Mouse (Mus musculus): ENCODE measurements around the gene F11. TPM values are rescaled to one million over a fixed set of nuclear protein-coding genes. Genes with fewer than 3 reads are reported as not detected.
A peak's percentile ranks its signal among the peaks of the same experiment; 100 is the strongest.

Gene F11
- not detected in 2 replicates for polyA plus RNA-seq (2015; fragmentation: Nextera tagmentation; extraction: Ambion mirVana)

- no peak within 1 kb of the TSS for H3K4me3 ChIP-seq (ENCODE audit: low read depth, low read length)
- no peaks in the 10 kb centered on the region for H3K27me3 ChIP-seq (replicated peaks; ENCODE audit: insufficient read depth, low read length)
- DNase-seq (ENCODE audit: low spot score) (no peak), ATAC-seq (no peak)
- H3K9me3 ChIP-seq (ENCODE audit: low read length), result no peaks in the 10 kb centered on the region
- no peak for TF ChIP-seq CTCF (IDR thresholded peaks at IDR 0.05)
- TF ChIP-seq EP300 (IDR thresholded peaks at IDR 0.05), result no peak
- H3K4me1 ChIP-seq (ENCODE audit: insufficient read depth, low read depth, low read length), result no peaks in the 10 kb centered on the region
- WGBS, result 36% methylated on average over 10 of the region's 10 CpGs
- H3K36me3 ChIP-seq (ENCODE audit: insufficient read depth, low read length), result no peaks in the 10 kb centered on the region
- no peak within 1 kb of the TSS for H3K4me2 ChIP-seq (replicated peaks; ENCODE audit: low read depth, low read length)
- no peak within 1 kb of the TSS for H3K27ac ChIP-seq (ENCODE audit: low read length)
- no peak within 1 kb of the TSS for H3K9ac ChIP-seq (replicated peaks; ENCODE audit: low read depth)
These were observed at the start of gene F11 for GRCm38 (mm10) chr8:45261920-45262319. Gene F11, minus strand, starts transcription at chr8:45262031.

GRCm38 (mm10) chr8:45310967-45311366 lies 49.1 kb upstream of the F11 start:
- ATAC-seq (peak; percentile 89), DNase-seq (ENCODE audit: low spot score) (peak; percentile 75)
- WGBS, result 36% methylated on average over 4 of the region's 4 CpGs
- no peaks in the 10 kb centered on the region for H3K36me3 ChIP-seq (ENCODE audit: insufficient read depth, low read length)
- no peaks in the 10 kb centered on the region for H3K4me1 ChIP-seq (ENCODE audit: insufficient read depth, low read depth, low read length)
- TF ChIP-seq CTCF (IDR thresholded peaks at IDR 0.05) (no peak), EP300 (IDR thresholded peaks at IDR 0.05) (peak; percentile 20; the same call in 1 of the 2 replicates)
- H3K27ac ChIP-seq (ENCODE audit: low read length), result no peak overlapping the region
- H3K4me2 ChIP-seq (replicated peaks; ENCODE audit: low read depth, low read length), result no peak overlapping the region
- no peaks in the 10 kb centered on the region for H3K27me3 ChIP-seq (replicated peaks; ENCODE audit: insufficient read depth, low read length)
- H3K9ac ChIP-seq (replicated peaks; ENCODE audit: low read depth), result no peak overlapping the region
- no peaks in the 10 kb centered on the region for H3K9me3 ChIP-seq (ENCODE audit: low read length)
- no peak overlapping the region for H3K4me3 ChIP-seq (ENCODE audit: low read depth, low read length)

GRCm38 (mm10) chr8:45308366-45308765 lies 46.5 kb upstream of the F11 start, which contains the start of gene Gm45753:
Gene Gm45753, minus strand, starts transcription at chr8:45308466.
- ATAC-seq (no peak), DNase-seq (ENCODE audit: low spot score) (no peak)
- Histone ChIP-seq H3K9ac (replicated peaks; ENCODE audit: low read depth) (no peak within 1 kb of the TSS), H3K27me3 (replicated peaks; ENCODE audit: insufficient read depth, low read length) (no peaks in the 10 kb centered on the region), H3K4me1 (ENCODE audit: insufficient read depth, low read depth, low read length) (no peaks in the 10 kb centered on the region), H3K4me2 (replicated peaks; ENCODE audit: low read depth, low read length) (no peak within 1 kb of the TSS), H3K4me3 (ENCODE audit: low read depth, low read length) (no peak within 1 kb of the TSS), H3K36me3 (ENCODE audit: insufficient read depth, low read length) (no peaks in the 10 kb centered on the region), H3K9me3 (ENCODE audit: low read length) (no peaks in the 10 kb centered on the region), H3K27ac (ENCODE audit: low read length) (no peak within 1 kb of the TSS)
- TF ChIP-seq CTCF (IDR thresholded peaks at IDR 0.05) (no peak), EP300 (IDR thresholded peaks at IDR 0.05) (no peak)
- 58% methylated on average over 13 of the region's 13 CpGs for WGBS

GRCm38 (mm10) chr8:45305479-45305878 lies 43.6 kb upstream of the F11 start:
- WGBS, result 84% methylated on average over 1 of the region's 1 CpGs
- TF ChIP-seq EP300 (IDR thresholded peaks at IDR 0.05), result no peak
- no peak for TF ChIP-seq CTCF (IDR thresholded peaks at IDR 0.05)
- no peak for ATAC-seq

GRCm38 (mm10) chr8:45304354-45304753 lies 42.5 kb upstream of the F11 start:
- TF ChIP-seq EP300 (IDR thresholded peaks at IDR 0.05) (no peak), CTCF (IDR thresholded peaks at IDR 0.05) (no peak)
- H3K9ac ChIP-seq (replicated peaks; ENCODE audit: low read depth), result no peak overlapping the region
- no peaks in the 10 kb centered on the region for H3K36me3 ChIP-seq (ENCODE audit: insufficient read depth, low read length)
- H3K27ac ChIP-seq (ENCODE audit: low read length), result no peak overlapping the region
- ATAC-seq (no peak), DNase-seq (ENCODE audit: low spot score) (no peak)
- no peak overlapping the region for H3K4me3 ChIP-seq (ENCODE audit: low read depth, low read length)
- H3K4me2 ChIP-seq (replicated peaks; ENCODE audit: low read depth, low read length), result no peak overlapping the region
- H3K27me3 ChIP-seq (replicated peaks; ENCODE audit: insufficient read depth, low read length), result no peaks in the 10 kb centered on the region
- H3K4me1 ChIP-seq (ENCODE audit: insufficient read depth, low read depth, low read length), result no peaks in the 10 kb centered on the region
- 83% methylated on average over 3 of the region's 3 CpGs for WGBS
- no peaks in the 10 kb centered on the region for H3K9me3 ChIP-seq (ENCODE audit: low read length)

More at GRCm38 (mm10) chr8:45305479-45305878, 43.6 kb upstream of the F11 start:
- DNase-seq (ENCODE audit: low spot score), result no peak
- no peak overlapping the region for H3K4me2 ChIP-seq (replicated peaks; ENCODE audit: low read depth, low read length)
- H3K9me3 ChIP-seq (ENCODE audit: low read length), result no peaks in the 10 kb centered on the region
- H3K9ac ChIP-seq (replicated peaks; ENCODE audit: low read depth), result no peak overlapping the region
- no peak overlapping the region for H3K4me3 ChIP-seq (ENCODE audit: low read depth, low read length)
- no peaks in the 10 kb centered on the region for H3K4me1 ChIP-seq (ENCODE audit: insufficient read depth, low read depth, low read length)
- H3K36me3 ChIP-seq (ENCODE audit: insufficient read depth, low read length), result no peaks in the 10 kb centered on the region
- no peaks in the 10 kb centered on the region for H3K27me3 ChIP-seq (replicated peaks; ENCODE audit: insufficient read depth, low read length)
- no peak overlapping the region for H3K27ac ChIP-seq (ENCODE audit: low read length)

- no peak overlapping the region for H3K4me2 ChIP-seq (replicated peaks; ENCODE audit: low read depth, low read length)
- H3K27ac ChIP-seq (ENCODE audit: low read length), result no peak overlapping the region
- ATAC-seq, result no peak
- H3K4me3 ChIP-seq (ENCODE audit: low read depth, low read length), result no peak overlapping the region
- H3K4me1 ChIP-seq (ENCODE audit: insufficient read depth, low read depth, low read length), result no peaks in the 10 kb centered on the region
- H3K27me3 ChIP-seq (replicated peaks; ENCODE audit: insufficient read depth, low read length), result no peaks in the 10 kb centered on the region
- 84% methylated on average over 8 of the region's 8 CpGs for WGBS
- H3K9ac ChIP-seq (replicated peaks; ENCODE audit: low read depth), result no peak overlapping the region
- H3K9me3 ChIP-seq (ENCODE audit: low read length), result no peaks in the 10 kb centered on the region
- no peak for DNase-seq (ENCODE audit: low spot score)
- H3K36me3 ChIP-seq (ENCODE audit: insufficient read depth, low read length), result no peaks in the 10 kb centered on the region
- no peak for TF ChIP-seq EP300 (IDR thresholded peaks at IDR 0.05)
- TF ChIP-seq CTCF (IDR thresholded peaks at IDR 0.05), result no peak
These were observed 40.6 kb upstream of the F11 start for GRCm38 (mm10) chr8:45302390-45302789.

GRCm38 (mm10) chr8:45295276-45295675 lies 33.4 kb upstream of the F11 start:
- whole genome bisulfite sequencing, result 75% methylated on average over 6 of the region's 6 CpGs

More at GRCm38 (mm10) chr8:45295276-45295675, 33.4 kb upstream of the F11 start:
- no peaks in the 10 kb centered on the region for H3K36me3 ChIP-seq (ENCODE audit: insufficient read depth, low read length)
- H3K9ac ChIP-seq (replicated peaks; ENCODE audit: low read depth), result no peak overlapping the region
- no peak for ATAC-seq
- H3K27me3 ChIP-seq (replicated peaks; ENCODE audit: insufficient read depth, low read length), result no peaks in the 10 kb centered on the region
- no peak overlapping the region for H3K4me2 ChIP-seq (replicated peaks; ENCODE audit: low read depth, low read length)
- H3K27ac ChIP-seq (ENCODE audit: low read length), result no peak overlapping the region
- no peaks in the 10 kb centered on the region for H3K9me3 ChIP-seq (ENCODE audit: low read length)
- H3K4me1 ChIP-seq (ENCODE audit: insufficient read depth, low read depth, low read length), result no peaks in the 10 kb centered on the region
- no peak for DNase-seq (ENCODE audit: low spot score)
- TF ChIP-seq CTCF (IDR thresholded peaks at IDR 0.05), result no peak
- H3K4me3 ChIP-seq (ENCODE audit: low read depth, low read length), result no peak overlapping the region

All from lung, postnatal 0 days (tissue).